Mouse (Mus musculus): ENCODE data around the gene Spag6. TPM values are rescaled to one million over a fixed set of nuclear protein-coding genes. Genes with fewer than 3 reads are reported as not detected.

The Spag6 gene
- total RNA-seq, 1 experiment: not detected

GRCm38 (mm10) chr2:18677631-18678471 is 16.0 kb upstream of the Spag6 start:
- Histone ChIP-seq H3K4me1 (ENCODE audit: control insufficient read depth in 2 of 2, insufficient read depth in 2 of 2, low read length in 2 of 2, poor library complexity in 1 of 2) (no peaks in the 10 kb centered on the region), H3K9me3 (ENCODE audit: control insufficient read depth, insufficient read depth, low read depth, low read length) (no peaks in the 10 kb centered on the region), H3K27ac (ENCODE audit: insufficient read depth, low read depth, low read length, poor library complexity, severe bottlenecking) (no peak overlapping the region), H3K36me3 (ENCODE audit: control insufficient read depth, insufficient read depth, low read length, poor library complexity, severe bottlenecking) (no peaks in the 10 kb centered on the region), H3K9ac (ENCODE audit: insufficient read depth, low read depth, low read length, poor library complexity, severe bottlenecking) (peak overlapping the region; percentile 74), H3K4me3 (ENCODE audit: insufficient read depth in 1 of 2, low read depth in 1 of 2, low read length in 2 of 2, poor library complexity in 1 of 2, severe bottlenecking in 1 of 2) (peak overlapping the region; percentile 68 to 98)
- in situ Hi-C loops (cut with MboI; ENCODE audit: low sequenced_read_pairs in 2 of 2, unreplicated experiment in 2 of 2): loop anchor here in 1 of 2 experiments (5.0 kb wide), 1 partner anchor 641 kb away; the partner anchor contains the start of gene A930004D18Rik
- DNase-seq (ENCODE audit: low read depth, low spot score): no peak
- TF ChIP-seq HCFC1 (IDR thresholded peaks at IDR 0.05; ENCODE audit: borderline replicate concordance, insufficient read depth, low read length): no peak
- TF ChIP-seq CHD2 (IDR thresholded peaks at IDR 0.05; ENCODE audit: low read depth, low read length): no peak
- TF ChIP-seq ZC3H11A (IDR thresholded peaks at IDR 0.05; ENCODE audit: borderline replicate concordance, low read depth, low read length): no peak
- TF ChIP-seq ZNF384 (IDR thresholded peaks at IDR 0.05; ENCODE audit: low read depth, low read length): no peak
- no peak for TF ChIP-seq MAFK (IDR thresholded peaks at IDR 0.05; ENCODE audit: insufficient read depth, low read depth, low read length)

- no peak for DNase-seq (ENCODE audit: low read depth, low spot score)
- TF ChIP-seq HCFC1 (IDR thresholded peaks at IDR 0.05; ENCODE audit: borderline replicate concordance, insufficient read depth, low read length): no peak
- no peak for TF ChIP-seq CHD2 (IDR thresholded peaks at IDR 0.05; ENCODE audit: low read depth, low read length)
- TF ChIP-seq ZC3H11A (IDR thresholded peaks at IDR 0.05; ENCODE audit: borderline replicate concordance, low read depth, low read length): no peak
- no peak for TF ChIP-seq ZNF384 (IDR thresholded peaks at IDR 0.05; ENCODE audit: low read depth, low read length)
- no peak for TF ChIP-seq MAFK (IDR thresholded peaks at IDR 0.05; ENCODE audit: insufficient read depth, low read depth, low read length)
- Histone ChIP-seq H3K4me3 (ENCODE audit: insufficient read depth in 1 of 2, low read depth in 1 of 2, low read length in 2 of 2, poor library complexity in 1 of 2, severe bottlenecking in 1 of 2) (no peak overlapping the region), H3K4me1 (ENCODE audit: control insufficient read depth in 2 of 2, insufficient read depth in 2 of 2, low read length in 2 of 2, poor library complexity in 1 of 2) (no peaks in the 10 kb centered on the region), H3K9ac (ENCODE audit: insufficient read depth, low read depth, low read length, poor library complexity, severe bottlenecking) (no peak overlapping the region), H3K27ac (ENCODE audit: insufficient read depth, low read depth, low read length, poor library complexity, severe bottlenecking) (no peak overlapping the region), H3K36me3 (ENCODE audit: control insufficient read depth, insufficient read depth, low read length, poor library complexity, severe bottlenecking) (no peaks in the 10 kb centered on the region), H3K9me3 (ENCODE audit: control insufficient read depth, insufficient read depth, low read depth, low read length) (no peaks in the 10 kb centered on the region)
- in situ Hi-C loops (cut with MboI; ENCODE audit: low sequenced_read_pairs in 2 of 2, unreplicated experiment in 2 of 2): loop anchor here in 1 of 2 experiments (5.0 kb wide), 1 partner anchor 642 kb away; the partner anchor contains the start of gene A930004D18Rik
Observed at GRCm38 (mm10) chr2:18679701-18680100, 14.1 kb upstream of the Spag6 start.

GRCm38 (mm10) chr2:18680501-18680900 is 13.3 kb upstream of the Spag6 start:
- Histone ChIP-seq H3K4me1 (ENCODE audit: control insufficient read depth in 2 of 2, insufficient read depth in 2 of 2, low read length in 2 of 2, poor library complexity in 1 of 2) (no peaks in the 10 kb centered on the region), H3K36me3 (ENCODE audit: control insufficient read depth, insufficient read depth, low read length, poor library complexity, severe bottlenecking) (no peaks in the 10 kb centered on the region), H3K4me3 (ENCODE audit: insufficient read depth in 1 of 2, low read depth in 1 of 2, low read length in 2 of 2, poor library complexity in 1 of 2, severe bottlenecking in 1 of 2) (no peak overlapping the region), H3K9me3 (ENCODE audit: control insufficient read depth, insufficient read depth, low read depth, low read length) (no peaks in the 10 kb centered on the region), H3K27ac (ENCODE audit: insufficient read depth, low read depth, low read length, poor library complexity, severe bottlenecking) (no peak overlapping the region), H3K9ac (ENCODE audit: insufficient read depth, low read depth, low read length, poor library complexity, severe bottlenecking) (no peak overlapping the region)
- no peak for DNase-seq (ENCODE audit: low read depth, low spot score)
- TF ChIP-seq ZNF384 (IDR thresholded peaks at IDR 0.05; ENCODE audit: low read depth, low read length) (no peak), ZC3H11A (IDR thresholded peaks at IDR 0.05; ENCODE audit: borderline replicate concordance, low read depth, low read length) (no peak), CHD2 (IDR thresholded peaks at IDR 0.05; ENCODE audit: low read depth, low read length) (no peak), HCFC1 (IDR thresholded peaks at IDR 0.05; ENCODE audit: borderline replicate concordance, insufficient read depth, low read length) (no peak), MAFK (IDR thresholded peaks at IDR 0.05; ENCODE audit: insufficient read depth, low read depth, low read length) (no peak)
- in situ Hi-C loops (cut with MboI; ENCODE audit: low sequenced_read_pairs in 2 of 2, unreplicated experiment in 2 of 2): no loop called here

GRCm38 (mm10) chr2:18680961-18681360 is 12.9 kb upstream of the Spag6 start:
- no peak overlapping the region for H3K27ac ChIP-seq (ENCODE audit: insufficient read depth, low read depth, low read length, poor library complexity, severe bottlenecking)
- no peaks in the 10 kb centered on the region for H3K4me1 ChIP-seq (ENCODE audit: control insufficient read depth in 2 of 2, insufficient read depth in 2 of 2, low read length in 2 of 2, poor library complexity in 1 of 2)
- no peaks in the 10 kb centered on the region for H3K9me3 ChIP-seq (ENCODE audit: control insufficient read depth, insufficient read depth, low read depth, low read length)
- in situ Hi-C loops (cut with MboI; ENCODE audit: low sequenced_read_pairs in 2 of 2, unreplicated experiment in 2 of 2): no loop called here
- TF ChIP-seq CHD2 (IDR thresholded peaks at IDR 0.05; ENCODE audit: low read depth, low read length) (no peak), HCFC1 (IDR thresholded peaks at IDR 0.05; ENCODE audit: borderline replicate concordance, insufficient read depth, low read length) (no peak), ZNF384 (IDR thresholded peaks at IDR 0.05; ENCODE audit: low read depth, low read length) (no peak), ZC3H11A (IDR thresholded peaks at IDR 0.05; ENCODE audit: borderline replicate concordance, low read depth, low read length) (no peak), MAFK (IDR thresholded peaks at IDR 0.05; ENCODE audit: insufficient read depth, low read depth, low read length) (no peak)
- DNase-seq (ENCODE audit: low read depth, low spot score): no peak
- no peak overlapping the region for H3K9ac ChIP-seq (ENCODE audit: insufficient read depth, low read depth, low read length, poor library complexity, severe bottlenecking)
- H3K4me3 ChIP-seq (ENCODE audit: insufficient read depth in 1 of 2, low read depth in 1 of 2, low read length in 2 of 2, poor library complexity in 1 of 2, severe bottlenecking in 1 of 2): peak overlapping the region; percentile 22 to 49; a peak in 3 of 4 replicates
- no peaks in the 10 kb centered on the region for H3K36me3 ChIP-seq (ENCODE audit: control insufficient read depth, insufficient read depth, low read length, poor library complexity, severe bottlenecking)
